Mouse (Mus musculus): ENCODE measurements around the gene Stpg1.

The Stpg1 gene

GRCm38 (mm10) chr4:135549323-135549722, 54.7 kb downstream of the Stpg1 start:
- no peak for DNase-seq (ENCODE audit: low read depth, low spot score)

GRCm38 (mm10) chr4:135563794-135564193, 69.2 kb downstream of the Stpg1 start:
- DNase-seq (ENCODE audit: low read depth, low spot score): no peak

- no peak for DNase-seq (ENCODE audit: low read depth, low spot score)
Measured at GRCm38 (mm10) chr4:135565400-135565799, 70.8 kb downstream of the Stpg1 start.

GRCm38 (mm10) chr4:135567042-135567441, 72.5 kb downstream of the Stpg1 start:
- no peak for DNase-seq (ENCODE audit: low read depth, low spot score)

- DNase-seq (ENCODE audit: low read depth, low spot score): no peak
Measured at GRCm38 (mm10) chr4:135567484-135567883, 72.9 kb downstream of the Stpg1 start.

GRCm38 (mm10) chr4:135569201-135569600, 74.6 kb downstream of the Stpg1 start:
- DNase-seq (ENCODE audit: low read depth, low spot score): no peak

- DNase-seq (ENCODE audit: low read depth, low spot score): peak; percentile 72
Measured at GRCm38 (mm10) chr4:135570152-135571036, 75.8 kb downstream of the Stpg1 start.

- no peak for DNase-seq (ENCODE audit: low read depth, low spot score)
Measured at GRCm38 (mm10) chr4:135571037-135571550, 76.5 kb downstream of the Stpg1 start.

- no peak for DNase-seq (ENCODE audit: low read depth, low spot score)
Measured at GRCm38 (mm10) chr4:135572276-135572675, 77.7 kb downstream of the Stpg1 start.

- DNase-seq (ENCODE audit: low read depth, low spot score): peak; percentile 40
Measured at GRCm38 (mm10) chr4:135573251-135573808, 78.7 kb downstream of the Stpg1 start, which contains the start of gene Grhl3. Gene Grhl3, minus strand, starts transcription at chr4:135573630.

GRCm38 (mm10) chr4:135575365-135576140, 81.0 kb downstream of the Stpg1 start:
- DNase-seq (ENCODE audit: low read depth, low spot score): no peak

GRCm38 (mm10) chr4:135578490-135578889, 83.9 kb downstream of the Stpg1 start:
- DNase-seq (ENCODE audit: low read depth, low spot score): no peak

- DNase-seq (ENCODE audit: low read depth, low spot score): no peak
Measured at GRCm38 (mm10) chr4:135579695-135580094, 85.1 kb downstream of the Stpg1 start.

GRCm38 (mm10) chr4:135581222-135581910, 86.8 kb downstream of the Stpg1 start:
- no peak for DNase-seq (ENCODE audit: low read depth, low spot score)

GRCm38 (mm10) chr4:135584838-135585237, 90.2 kb downstream of the Stpg1 start:
- DNase-seq (ENCODE audit: low read depth, low spot score): no peak
